Mouse (Mus musculus) forebrain, embryonic 14.5 days (tissue): ENCODE results near the gene Gm20388. TPM values are rescaled to one million over a fixed set of nuclear protein-coding genes. Genes with fewer than 3 reads are reported as not detected.

Experiments
- ATAC-seq: fragments of 200-750 bp; cut with Nextera tagmentation; 2 replicates; pipeline ENCODE4 v1.8.0; 2017; ENCODE audit warnings: mild to moderate bottlenecking, moderate library complexity
- DNase-seq: peaks from one replicate; pipeline ENCODE4 v3.0.0-alpha.2; 2015; ENCODE audit warnings: low spot score
- H3K27ac ChIP-seq: fragments of 300-500 bp; sonication (generic); 2 replicates; pipeline ENCODE4 v1.5.1; 2014; ENCODE audit warnings: low read depth, mild to moderate bottlenecking, control low read depth, low read length, moderate library complexity
- H3K27me3 ChIP-seq: fragments of 300-500 bp; sonication (generic); replicated peaks from 2 replicates; pipeline ENCODE4 v1.6.1; 2014; ENCODE audit warnings: low read length, control low read depth, mixed read lengths; ENCODE audit not compliant: control insufficient read depth, insufficient read depth
- H3K36me3 ChIP-seq: fragments of 300-500 bp; sonication (generic); 2 replicates; pipeline ENCODE4 v1.6.1; 2014; ENCODE audit warnings: low read length, control low read depth; ENCODE audit not compliant: control insufficient read depth, insufficient read depth
- H3K4me1 ChIP-seq: fragments of 300-500 bp; sonication (generic); 2 replicates; pipeline ENCODE4 v1.6.1; 2014; ENCODE audit warnings: antibody characterized with exemption, low read length, control low read depth; ENCODE audit not compliant: control insufficient read depth, insufficient read depth
- H3K4me2 ChIP-seq: fragments of 300-500 bp; sonication (generic); 2 replicates; pipeline ENCODE4 v1.6.1; 2014; ENCODE audit warnings: mild to moderate bottlenecking, control low read depth, low read length
- H3K4me3 ChIP-seq: fragments of 300-500 bp; sonication (generic); 2 replicates; pipeline ENCODE4 v1.5.1; 2014; ENCODE audit warnings: low read depth, low read length, control low read depth
- H3K9ac ChIP-seq: fragments of 300-500 bp; sonication (generic); 2 replicates; pipeline ENCODE4 v1.6.1; 2014; ENCODE audit warnings: mild to moderate bottlenecking, low read length, control low read depth, moderate library complexity
- H3K9me3 ChIP-seq: fragments of 300-500 bp; sonication (generic); replicated peaks from 2 replicates; pipeline ENCODE4 v1.6.1; 2016; ENCODE audit warnings: low read length, control low read depth, mixed read lengths; ENCODE audit not compliant: control insufficient read depth
- WGBS: fragments of 180-500 bp; shearing (Covaris S2); extraction: QIAGEN DNeasy Blood & Tissue Kit; methylation state at CpG from one replicate; pipeline ENCODE4 v1.1.7; 2014; 5-methylcytosine and 5-hydroxymethylcytosine counted together
- polyA plus RNA-seq: library from polyadenylated mRNA; unstranded; fragments of >200 nt; fragmentation: Nextera tagmentation; extraction: Ambion mirVana; gene quantifications from 2 replicates; pipeline ENCODE4 v1.2.1, GENCODE M21; 2014

The Gm20388 gene
- polyA plus RNA-seq, 1 experiment from 2014 or later: 7.4 TPM

GRCm38 (mm10) chr8:120411059-120411458 lies 500.4 kb downstream of the Gm20388 start:
- WGBS: 42% methylated on average over 14 of the region's 14 CpGs
- H3K4me2 ChIP-seq: no peak overlapping the region
- DNase-seq (no peak), ATAC-seq (no peak)
- H3K9ac ChIP-seq: peak overlapping the region; percentile 29; the same call in 1 of the 2 replicates
- no peak overlapping the region for H3K4me3 ChIP-seq
- H3K36me3 ChIP-seq: no peaks in the 10 kb centered on the region
- H3K9me3 ChIP-seq: no peaks in the 10 kb centered on the region
- peak overlapping the region; percentile 30; the same call in 1 of the 2 replicates for H3K27ac ChIP-seq
- H3K4me1 ChIP-seq: peaks cover 76% of the 10 kb centered on the region
- no peaks in the 10 kb centered on the region for H3K27me3 ChIP-seq

DNA sequence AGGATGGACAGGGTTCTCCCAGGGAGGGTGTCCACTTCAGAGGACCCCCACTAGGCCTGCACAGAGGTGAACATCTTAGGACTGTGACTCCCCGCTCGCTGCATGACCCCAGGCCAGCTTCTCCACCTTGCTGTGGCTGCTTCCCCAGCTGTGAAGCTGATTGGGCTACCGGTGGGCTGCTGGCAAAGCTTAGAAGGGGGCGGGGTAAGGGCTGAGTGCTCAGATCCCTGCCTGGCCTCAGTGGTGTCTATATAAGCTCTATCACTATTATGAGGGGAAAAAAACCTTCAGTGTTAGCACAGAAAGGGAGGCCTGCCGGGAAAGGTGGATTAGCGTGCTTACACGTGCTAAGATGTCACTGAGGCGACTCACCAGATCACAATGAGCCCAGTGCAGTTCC lies 501.2 kb downstream of the Gm20388 start:
- no peak for DNase-seq
- WGBS: 15% methylated on average over 8 of the region's 8 CpGs
- H3K27me3 ChIP-seq: no peaks in the 10 kb centered on the region
- H3K9me3 ChIP-seq: no peaks in the 10 kb centered on the region
- H3K27ac ChIP-seq: no peak overlapping the region
- H3K4me3 ChIP-seq: no peak overlapping the region
- no peak overlapping the region for H3K4me2 ChIP-seq
- no peaks in the 10 kb centered on the region for H3K36me3 ChIP-seq
- no peak overlapping the region for H3K9ac ChIP-seq
- ATAC-seq: no peak
- H3K4me1 ChIP-seq: peaks cover 84% of the 10 kb centered on the region

DNA sequence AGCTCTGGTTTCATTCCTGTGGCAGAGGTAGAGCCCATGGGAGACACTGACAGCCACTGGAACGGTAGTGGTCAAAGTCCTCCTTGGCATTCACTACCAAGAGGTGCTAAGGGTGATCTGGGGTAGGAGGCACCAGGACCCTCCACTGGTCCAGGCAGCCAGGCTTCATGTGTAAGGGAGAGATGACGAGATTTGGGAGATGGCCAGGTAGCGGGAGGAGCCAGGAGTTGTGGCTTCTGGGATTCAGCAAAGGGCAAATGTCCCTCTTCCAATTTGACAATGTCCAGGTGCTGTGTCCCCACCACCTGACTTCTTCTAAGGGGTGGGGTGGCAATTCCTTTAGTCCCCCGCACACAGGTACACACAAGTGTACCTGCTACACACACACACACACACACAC lies 501.7 kb downstream of the Gm20388 start:
- no peaks in the 10 kb centered on the region for H3K27me3 ChIP-seq
- H3K4me2 ChIP-seq: no peak overlapping the region
- no peaks in the 10 kb centered on the region for H3K36me3 ChIP-seq
- peaks cover 88% of the 10 kb centered on the region for H3K4me1 ChIP-seq
- WGBS: 80% methylated on average over 4 of the region's 4 CpGs
- no peak overlapping the region for H3K9ac ChIP-seq
- H3K4me3 ChIP-seq: no peak overlapping the region
- DNase-seq (no peak), ATAC-seq (no peak)
- no peak overlapping the region for H3K27ac ChIP-seq
- no peaks in the 10 kb centered on the region for H3K9me3 ChIP-seq

GRCm38 (mm10) chr8:120412911-120413625 lies 502.4 kb downstream of the Gm20388 start:
- ATAC-seq (peak; percentile 8; the same call in 1 of the 2 replicates), DNase-seq (peak; percentile 82)
- Histone ChIP-seq H3K9me3 (no peaks in the 10 kb centered on the region), H3K4me1 (peaks cover 88% of the 10 kb centered on the region), H3K4me3 (no peak overlapping the region), H3K27ac (peak overlapping the region; percentile 85), H3K9ac (no peak overlapping the region), H3K4me2 (no peak overlapping the region), H3K27me3 (no peaks in the 10 kb centered on the region), H3K36me3 (no peaks in the 10 kb centered on the region)
- 63% methylated on average over 29 of the region's 29 CpGs for WGBS

DNA sequence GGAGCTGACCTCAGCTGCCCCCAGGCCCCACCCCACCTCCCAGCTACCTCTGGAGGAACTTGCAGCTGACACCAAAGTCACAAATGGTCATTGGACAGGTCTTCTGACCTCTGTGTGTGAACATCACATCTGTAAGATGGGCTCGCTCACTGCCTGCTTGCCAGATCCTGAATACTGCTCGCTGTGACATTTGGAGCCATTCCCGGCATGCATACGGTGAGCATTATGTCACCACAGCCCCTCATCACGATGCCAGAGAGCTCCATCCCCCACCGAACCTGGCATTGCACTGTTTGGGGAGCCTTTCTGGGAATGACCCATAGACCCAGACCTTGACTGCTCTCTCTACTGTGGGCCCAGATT lies 503.0 kb downstream of the Gm20388 start:
- 37% methylated on average over 6 of the region's 6 CpGs for WGBS
- no peak for ATAC-seq
- no peaks in the 10 kb centered on the region for H3K9me3 ChIP-seq
- peak; percentile 78 for DNase-seq
- peak overlapping the region; percentile 85; the same call in 1 of the 2 replicates for H3K27ac ChIP-seq
- no peaks in the 10 kb centered on the region for H3K36me3 ChIP-seq
- H3K4me1 ChIP-seq: peaks cover 86% of the 10 kb centered on the region
- no peaks in the 10 kb centered on the region for H3K27me3 ChIP-seq
- no peak overlapping the region for H3K9ac ChIP-seq
- no peak overlapping the region for H3K4me2 ChIP-seq
- H3K4me3 ChIP-seq: no peak overlapping the region

- WGBS: 85% methylated on average over 4 of the region's 4 CpGs
- peaks cover 81% of the 10 kb centered on the region for H3K4me1 ChIP-seq
- H3K9me3 ChIP-seq: no peaks in the 10 kb centered on the region
These were observed 503.6 kb downstream of the Gm20388 start for GRCm38 (mm10) chr8:120414216-120414615.

DNA sequence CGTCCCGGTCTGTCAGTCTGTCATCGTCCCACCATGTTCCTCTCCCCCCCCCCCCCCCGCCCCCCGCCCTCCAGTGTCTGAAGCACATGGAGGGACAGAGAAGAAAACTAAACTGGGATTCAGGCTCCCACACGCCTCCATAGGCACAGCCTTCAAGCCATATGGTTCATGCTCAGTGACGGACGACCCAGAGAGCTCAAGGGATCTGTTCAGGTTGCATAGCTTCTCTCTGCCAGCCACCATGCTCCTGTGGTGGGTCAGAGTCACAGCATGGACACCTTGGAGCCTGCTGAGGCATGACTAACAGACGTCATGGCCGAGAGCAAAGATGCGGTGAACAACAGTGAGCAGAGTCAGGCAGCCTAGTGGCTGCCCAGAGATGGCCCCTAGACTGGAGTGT lies 504.8 kb downstream of the Gm20388 start:
- no peak for DNase-seq

More at GRCm38 (mm10) chr8:120414216-120414615, 503.6 kb downstream of the Gm20388 start:
- H3K27ac ChIP-seq: peak overlapping the region; percentile 21; the same call in 1 of the 2 replicates
- ATAC-seq (no peak), DNase-seq (no peak)
- H3K4me2 ChIP-seq: no peak overlapping the region
- no peaks in the 10 kb centered on the region for H3K27me3 ChIP-seq
- H3K4me3 ChIP-seq: no peak overlapping the region
- H3K36me3 ChIP-seq: no peaks in the 10 kb centered on the region
- H3K9ac ChIP-seq: peak overlapping the region; percentile 40; the same call in 1 of the 2 replicates

DNA sequence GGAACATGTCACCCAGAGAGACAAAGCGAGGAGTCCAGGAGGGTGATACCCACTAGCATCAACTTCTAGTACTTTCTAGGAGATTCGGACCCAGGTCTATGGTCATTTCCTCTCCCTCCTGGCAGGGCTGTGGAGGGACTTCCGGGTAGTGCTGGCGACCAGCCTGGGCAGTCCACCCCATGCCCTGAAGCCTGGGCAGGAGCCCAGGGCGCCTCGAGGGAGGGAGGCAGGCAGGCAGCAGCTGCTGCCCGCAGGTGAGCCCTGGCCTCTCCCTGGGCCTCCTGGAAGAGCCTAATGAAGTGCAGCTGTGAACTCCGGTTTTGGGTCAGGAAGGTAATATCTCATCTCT lies 505.5 kb downstream of the Gm20388 start:
- no peak for ATAC-seq
- 55% methylated on average over 7 of the region's 8 CpGs for WGBS
- H3K4me1 ChIP-seq: peaks cover 69% of the 10 kb centered on the region
- peak overlapping the region; percentile 50 for H3K9ac ChIP-seq
- no peak for DNase-seq
- no peaks in the 10 kb centered on the region for H3K9me3 ChIP-seq
- H3K27ac ChIP-seq: peak overlapping the region; percentile 97
- H3K36me3 ChIP-seq: no peaks in the 10 kb centered on the region
- H3K27me3 ChIP-seq: no peaks in the 10 kb centered on the region
- no peak overlapping the region for H3K4me3 ChIP-seq
- peak overlapping the region; percentile 34 for H3K4me2 ChIP-seq

More for the DNA sequence above, 504.8 kb downstream of the Gm20388 start:
- Histone ChIP-seq H3K27ac (peak overlapping the region; percentile 97; the same call in 1 of the 2 replicates), H3K36me3 (no peaks in the 10 kb centered on the region), H3K9ac (no peak overlapping the region), H3K4me1 (peaks cover 71% of the 10 kb centered on the region), H3K27me3 (no peaks in the 10 kb centered on the region), H3K4me2 (no peak overlapping the region), H3K4me3 (no peak overlapping the region), H3K9me3 (no peaks in the 10 kb centered on the region)
- WGBS: 73% methylated on average over 8 of the region's 11 CpGs
- no peak for ATAC-seq
